Mouse (Mus musculus) macrophage (primary cell): ENCODE results near the gene Mgst2. TPM values are rescaled to one million over a fixed set of nuclear protein-coding genes. Genes with fewer than 3 reads are reported as not detected.

Experiments used
- H3K27ac ChIP-seq: fragments of 350-480 bp; formaldehyde crosslinking; 2 replicates; pipeline ENCODE4 v1.9.0; 2021
- H3K36me3 ChIP-seq: fragments of 350-480 bp; formaldehyde crosslinking; 2 replicates; pipeline ENCODE4 v1.9.0; 2021; ENCODE audit errors: inconsistent target
- H3K4me3 ChIP-seq: fragments of 350-480 bp; formaldehyde crosslinking; 2 replicates; pipeline ENCODE4 v1.9.0; 2021; ENCODE audit errors: inconsistent target
- H3K79me2 ChIP-seq: fragments of 350-480 bp; formaldehyde crosslinking; 2 replicates; pipeline ENCODE4 v1.9.0; 2021; ENCODE audit errors: inconsistent target
- WGBS: methylation state at CpG from one replicate; pipeline ENCODE4 v1.1.7; 2026; ENCODE audit warnings: inconsistent platforms; ENCODE audit not compliant: missing documents; 5-methylcytosine and 5-hydroxymethylcytosine counted together
- polyA plus RNA-seq: library from polyadenylated mRNA; stranded (reverse); fragments of 250-400 nt; gene quantifications from 3 replicates; pipeline ENCODE4 v1.2.4, GENCODE M21; 2018; ENCODE audit warnings: inconsistent platforms

Gene Mgst2
- polyA plus RNA-seq, 1 experiment from 2014 or later: 2.4 TPM

DNA sequence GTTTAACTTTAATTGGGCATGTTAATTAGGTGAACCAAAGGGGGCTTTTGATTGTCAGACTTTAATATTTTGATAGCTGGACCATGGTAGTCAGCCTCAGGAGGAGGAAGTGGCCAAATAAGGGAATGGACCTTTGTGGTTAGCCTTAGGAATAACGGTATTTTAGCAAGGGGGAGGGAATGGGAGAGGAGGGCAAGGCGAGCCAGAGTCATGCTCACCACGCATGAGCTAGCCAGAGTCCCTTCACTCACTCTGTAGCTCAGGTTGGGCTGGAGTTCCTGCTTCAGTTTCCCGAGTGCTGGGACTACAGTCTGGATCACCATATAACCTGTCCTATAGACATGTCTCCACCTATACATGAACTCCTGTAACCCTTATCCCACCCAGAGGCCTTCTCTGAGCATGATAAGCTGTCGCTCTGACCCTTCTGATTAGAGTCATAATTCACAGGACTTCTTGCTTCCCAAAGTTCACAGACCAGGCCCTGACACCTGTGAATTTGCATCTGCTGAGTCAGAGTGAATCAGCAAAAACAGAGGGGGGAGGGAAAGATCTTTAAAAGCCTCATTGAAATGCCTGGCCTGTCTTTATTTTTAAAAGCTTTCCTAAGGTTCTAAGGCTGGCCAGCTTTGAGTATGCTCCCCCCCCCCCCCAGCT, 10.4 kb downstream of the Mgst2 start:
- no peak overlapping the region for H3K4me3 ChIP-seq
- H3K36me3 ChIP-seq: no peaks in the 10 kb centered on the region
- WGBS: 26% methylated on average over 5 of the region's 5 CpGs

GRCm38 (mm10) chr3:51671071-51671469, 10.9 kb downstream of the Mgst2 start:
- H3K27ac ChIP-seq: no peak overlapping the region
- WGBS: 60% methylated on average over 1 of the region's 1 CpGs
- H3K79me2 ChIP-seq: no peaks in the 10 kb centered on the region
- no peak overlapping the region for H3K4me3 ChIP-seq
- no peaks in the 10 kb centered on the region for H3K36me3 ChIP-seq

More for the DNA sequence above, 10.4 kb downstream of the Mgst2 start:
- Histone ChIP-seq H3K27ac (no peak overlapping the region), H3K79me2 (no peaks in the 10 kb centered on the region)

- no peak overlapping the region for H3K4me3 ChIP-seq
- no peaks in the 10 kb centered on the region for H3K79me2 ChIP-seq
- WGBS: 91% methylated on average over 4 of the region's 4 CpGs
- no peak overlapping the region for H3K27ac ChIP-seq
- H3K36me3 ChIP-seq: no peaks in the 10 kb centered on the region
Measured at GRCm38 (mm10) chr3:51672631-51673030, 12.5 kb downstream of the Mgst2 start.

DNA sequence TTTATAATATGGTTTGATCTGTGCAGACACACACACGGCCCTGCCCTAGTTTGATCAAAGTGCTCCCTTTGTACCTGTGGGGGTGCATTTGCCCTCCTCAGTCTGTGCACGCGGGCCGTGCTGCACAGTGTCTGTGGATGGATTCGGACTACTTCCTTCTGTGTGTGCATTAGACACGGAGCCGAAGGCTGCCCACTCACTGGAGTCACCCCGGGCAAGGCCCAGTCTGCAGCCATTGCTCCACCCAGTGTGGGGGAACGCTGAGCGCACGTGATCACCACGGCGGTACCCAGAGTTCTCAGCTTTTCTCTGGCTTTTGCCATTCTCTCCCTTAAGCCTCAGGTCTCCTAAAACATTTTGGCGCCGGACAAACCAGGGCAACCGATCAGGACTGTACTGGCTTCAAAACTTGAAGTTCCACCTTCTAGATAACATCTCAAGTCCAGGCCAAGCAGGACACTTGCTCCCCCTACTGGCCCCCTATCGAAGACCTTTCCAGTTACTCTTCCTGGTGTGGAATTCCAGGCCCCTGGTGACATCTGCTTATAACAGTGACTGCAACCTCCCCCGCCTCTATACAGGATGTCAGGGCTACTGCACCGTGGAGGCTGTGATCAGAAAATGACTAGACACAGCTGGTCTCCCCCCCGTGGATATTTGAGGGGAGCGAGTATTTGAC, 13.4 kb downstream of the Mgst2 start:
- Histone ChIP-seq H3K4me3 (no peak overlapping the region), H3K27ac (no peak overlapping the region), H3K79me2 (no peaks in the 10 kb centered on the region), H3K36me3 (no peaks in the 10 kb centered on the region)
- WGBS: 77% methylated on average over 20 of the region's 21 CpGs

DNA sequence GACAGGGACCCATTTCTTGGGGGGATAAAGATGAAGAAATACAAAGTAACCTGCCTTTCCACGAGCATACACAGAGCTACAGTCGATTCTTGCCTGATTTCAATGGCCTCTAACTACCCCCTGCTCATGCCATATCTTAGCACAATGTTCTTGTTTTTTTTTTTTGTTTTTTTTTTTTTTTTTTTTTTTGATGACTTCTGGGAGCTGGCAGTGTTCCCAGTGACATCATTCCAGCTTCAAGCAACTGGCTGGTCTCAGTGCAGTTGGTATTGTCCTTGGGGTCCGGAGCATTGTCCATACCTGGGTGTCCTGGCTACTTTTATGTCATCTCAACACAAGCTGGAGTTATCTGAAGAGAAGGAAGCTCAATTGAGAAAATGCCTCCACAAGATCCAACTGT, 14.8 kb downstream of the Mgst2 start:
- Histone ChIP-seq H3K4me3 (no peak overlapping the region), H3K36me3 (no peaks in the 10 kb centered on the region), H3K79me2 (no peaks in the 10 kb centered on the region), H3K27ac (no peak overlapping the region)
- 79% methylated on average over 3 of the region's 3 CpGs for WGBS

DNA sequence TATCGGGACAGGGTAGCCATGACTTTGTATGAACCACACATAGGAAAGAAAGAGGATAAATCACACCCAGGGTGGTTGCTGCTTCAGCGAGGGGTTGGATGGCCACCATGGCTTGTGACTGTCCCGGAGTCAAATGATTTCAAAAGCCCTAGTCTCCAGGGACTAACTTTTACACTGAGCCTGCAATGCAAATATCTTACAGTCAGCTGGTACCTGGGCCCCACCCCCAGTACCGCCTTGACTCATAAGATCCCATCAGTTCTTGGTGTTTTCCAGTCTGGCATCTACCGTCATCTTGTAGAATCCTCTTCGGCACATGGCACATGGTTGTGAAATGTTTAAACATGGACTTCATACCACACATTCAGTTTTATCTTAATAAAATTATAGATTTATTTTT, 25.4 kb downstream of the Mgst2 start:
- Histone ChIP-seq H3K36me3 (no peaks in the 10 kb centered on the region), H3K27ac (no peak overlapping the region), H3K79me2 (no peaks in the 10 kb centered on the region), H3K4me3 (no peak overlapping the region)
- 96% methylated on average over 4 of the region's 6 CpGs for WGBS

GRCm38 (mm10) chr3:51686316-51686715, 26.2 kb downstream of the Mgst2 start:
- Histone ChIP-seq H3K36me3 (no peaks in the 10 kb centered on the region), H3K27ac (no peak overlapping the region), H3K4me3 (no peak overlapping the region), H3K79me2 (no peaks in the 10 kb centered on the region)
- 93% methylated on average over 6 of the region's 6 CpGs for WGBS

DNA sequence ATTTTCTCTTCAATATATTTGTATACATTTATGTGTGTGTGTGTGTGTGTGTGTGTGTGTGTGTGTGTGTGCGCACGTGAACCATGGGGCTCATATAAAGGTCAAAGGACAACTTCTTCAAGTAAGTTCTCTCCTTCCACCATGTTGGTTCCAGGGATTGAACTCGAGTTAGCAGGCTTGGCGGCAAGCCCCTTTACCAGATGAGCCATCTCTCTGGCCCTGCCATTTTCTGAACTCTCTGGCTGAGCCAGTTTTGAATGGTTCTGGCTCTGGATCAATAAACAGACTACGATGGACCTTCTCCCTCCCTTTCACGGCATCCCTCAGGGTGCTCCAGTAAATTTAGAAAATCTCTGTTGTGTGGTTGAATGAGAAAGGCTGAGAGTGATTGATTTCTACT, 26.6 kb downstream of the Mgst2 start:
- H3K36me3 ChIP-seq: no peaks in the 10 kb centered on the region
- WGBS: 81% methylated on average over 4 of the region's 6 CpGs
- no peak overlapping the region for H3K4me3 ChIP-seq
- no peak overlapping the region for H3K27ac ChIP-seq
- H3K79me2 ChIP-seq: no peaks in the 10 kb centered on the region

GRCm38 (mm10) chr3:51688725-51689124, 28.6 kb downstream of the Mgst2 start:
- WGBS: 98% methylated on average over 8 of the region's 8 CpGs
- Histone ChIP-seq H3K4me3 (no peak overlapping the region), H3K36me3 (no peaks in the 10 kb centered on the region), H3K79me2 (no peaks in the 10 kb centered on the region), H3K27ac (no peak overlapping the region)

- WGBS: 91% methylated on average over 10 of the region's 10 CpGs
Measured at GRCm38 (mm10) chr3:51693196-51693595, 33.0 kb downstream of the Mgst2 start.

DNA sequence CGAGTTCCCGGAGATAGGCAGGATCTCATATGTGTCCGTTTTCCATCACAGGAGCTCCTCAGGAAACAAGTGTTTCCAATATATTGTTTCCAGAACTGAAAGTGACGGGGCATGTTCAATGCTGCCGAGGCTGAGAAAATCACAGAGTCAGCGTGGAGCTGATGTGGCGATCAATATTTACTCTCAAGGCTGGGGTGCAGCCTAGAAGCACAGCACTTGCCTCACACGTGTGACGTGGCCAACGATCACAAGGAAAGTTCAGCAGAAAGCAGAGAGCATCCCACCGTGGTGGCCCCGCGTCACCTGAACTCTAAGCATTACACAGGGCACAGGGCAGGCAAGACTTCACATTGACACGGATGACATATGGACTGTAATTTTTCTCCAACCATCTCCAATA, 34.4 kb downstream of the Mgst2 start:
- WGBS: 96% methylated on average over 14 of the region's 14 CpGs
- Histone ChIP-seq H3K36me3 (no peaks in the 10 kb centered on the region), H3K27ac (no peak overlapping the region), H3K4me3 (no peak overlapping the region), H3K79me2 (no peaks in the 10 kb centered on the region)

More at GRCm38 (mm10) chr3:51693196-51693595, 33.0 kb downstream of the Mgst2 start:
- Histone ChIP-seq H3K79me2 (no peaks in the 10 kb centered on the region), H3K4me3 (no peak overlapping the region), H3K36me3 (no peaks in the 10 kb centered on the region), H3K27ac (no peak overlapping the region)

GRCm38 (mm10) chr3:51695713-51696112, 35.6 kb downstream of the Mgst2 start:
- Histone ChIP-seq H3K27ac (no peak overlapping the region), H3K79me2 (no peaks in the 10 kb centered on the region), H3K4me3 (no peak overlapping the region), H3K36me3 (no peaks in the 10 kb centered on the region)
- 100% methylated on average over 3 of the region's 3 CpGs for WGBS

DNA sequence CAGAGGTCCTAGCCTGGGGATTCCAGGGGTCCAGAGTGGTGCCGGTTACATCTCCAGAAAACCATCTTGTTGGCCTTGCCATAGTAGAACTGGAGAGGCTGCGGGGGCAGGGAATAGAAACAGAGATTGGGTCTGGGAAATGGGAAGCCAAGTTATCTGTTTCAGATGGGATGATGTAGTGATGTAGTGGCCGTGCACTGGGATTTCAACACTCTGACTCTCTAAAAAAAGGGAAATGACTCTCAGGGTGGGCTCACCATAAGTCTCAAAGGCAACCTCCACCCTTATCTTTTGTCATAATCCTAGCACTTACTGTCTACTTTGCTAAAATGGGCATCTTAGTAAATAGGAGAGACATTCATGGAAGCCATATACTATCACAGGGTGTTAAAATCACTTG, 37.8 kb downstream of the Mgst2 start:
- H3K79me2 ChIP-seq: no peaks in the 10 kb centered on the region
- no peak overlapping the region for H3K27ac ChIP-seq
- WGBS: 46% methylated on average over 3 of the region's 3 CpGs
- H3K36me3 ChIP-seq: no peaks in the 10 kb centered on the region
- H3K4me3 ChIP-seq: no peak overlapping the region

GRCm38 (mm10) chr3:51700123-51700522, 40.0 kb downstream of the Mgst2 start:
- Histone ChIP-seq H3K27ac (no peak overlapping the region), H3K36me3 (no peaks in the 10 kb centered on the region), H3K4me3 (no peak overlapping the region), H3K79me2 (no peaks in the 10 kb centered on the region)
- 95% methylated on average over 4 of the region's 4 CpGs for WGBS

GRCm38 (mm10) chr3:51700731-51701280, 40.6 kb downstream of the Mgst2 start:
- no peak overlapping the region for H3K4me3 ChIP-seq
- WGBS: 15% methylated on average over 15 of the region's 15 CpGs
- no peak overlapping the region for H3K27ac ChIP-seq
- H3K79me2 ChIP-seq: no peaks in the 10 kb centered on the region
- H3K36me3 ChIP-seq: no peaks in the 10 kb centered on the region
